Mouse (Mus musculus): Measurements from ENCODE around the gene Cdca5. TPM values are rescaled to one million over a fixed set of nuclear protein-coding genes. Genes with fewer than 3 reads are reported as not detected.
"Not testable (repeated sequence)": the region's sequence is repeated elsewhere in the genome, so short reads cannot be mapped to it uniquely, and the experiment has no call there.

Cdca5 gene
- polyA plus RNA-seq, 2 experiments: 23.3 to 27.9 TPM

DNA sequence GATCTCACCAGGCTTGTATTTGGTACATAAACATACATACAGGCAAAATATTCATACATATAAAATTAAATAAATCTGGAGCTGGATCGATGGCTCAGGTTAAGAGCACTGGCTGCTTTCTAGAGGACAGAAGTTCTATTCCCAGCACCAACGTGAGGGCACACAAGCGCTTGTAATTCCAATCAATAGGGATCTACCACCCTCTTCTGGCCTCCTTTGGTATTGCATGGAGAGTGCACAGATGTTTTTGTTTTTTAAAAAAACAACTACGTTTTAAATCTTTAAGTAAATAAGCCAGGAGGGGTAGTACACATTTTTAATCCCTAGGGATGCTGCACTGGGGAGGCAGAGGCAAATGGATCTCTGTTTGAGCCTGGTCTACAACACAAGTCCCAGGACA is 41.5 kb downstream of the Cdca5 start:
- WGBS: 22% methylated on average over 4 of the region's 4 CpGs
- Histone ChIP-seq H3K27ac (replicated peaks; ENCODE audit: low read depth, low read length) (no peak overlapping the region), H3K4me3 (replicated peaks; ENCODE audit: low read length) (no peak overlapping the region), H3K4me1 (ENCODE audit: control insufficient read depth, insufficient read depth, low read length) (peaks cover 3% of the 10 kb centered on the region; the same call in 1 of the 2 replicates), H3K9me3 (ENCODE audit: control insufficient read depth, low read length) (no peaks in the 10 kb centered on the region), H3K4me2 (replicated peaks; ENCODE audit: low read depth, low read length, severe bottlenecking) (no peak overlapping the region), H3K36me3 (ENCODE audit: control insufficient read depth, insufficient read depth, low read length) (peaks cover 6% of the 10 kb centered on the region; the same call in 1 of the 2 replicates), H3K9ac (ENCODE audit: low read depth, low read length, severe bottlenecking) (no peak overlapping the region), H3K27me3 (ENCODE audit: control insufficient read depth, insufficient read depth, low read length) (no peaks in the 10 kb centered on the region)
- no peak for TF ChIP-seq POLR2A (IDR thresholded peaks at IDR 0.05; ENCODE audit: borderline replicate concordance, extremely low read depth, insufficient read depth, insufficient read length)
- DNase-seq (ENCODE audit: low spot score) (peak; percentile 52), ATAC-seq (ENCODE audit: low FRiP score, low read depth) (no peak)

DNA sequence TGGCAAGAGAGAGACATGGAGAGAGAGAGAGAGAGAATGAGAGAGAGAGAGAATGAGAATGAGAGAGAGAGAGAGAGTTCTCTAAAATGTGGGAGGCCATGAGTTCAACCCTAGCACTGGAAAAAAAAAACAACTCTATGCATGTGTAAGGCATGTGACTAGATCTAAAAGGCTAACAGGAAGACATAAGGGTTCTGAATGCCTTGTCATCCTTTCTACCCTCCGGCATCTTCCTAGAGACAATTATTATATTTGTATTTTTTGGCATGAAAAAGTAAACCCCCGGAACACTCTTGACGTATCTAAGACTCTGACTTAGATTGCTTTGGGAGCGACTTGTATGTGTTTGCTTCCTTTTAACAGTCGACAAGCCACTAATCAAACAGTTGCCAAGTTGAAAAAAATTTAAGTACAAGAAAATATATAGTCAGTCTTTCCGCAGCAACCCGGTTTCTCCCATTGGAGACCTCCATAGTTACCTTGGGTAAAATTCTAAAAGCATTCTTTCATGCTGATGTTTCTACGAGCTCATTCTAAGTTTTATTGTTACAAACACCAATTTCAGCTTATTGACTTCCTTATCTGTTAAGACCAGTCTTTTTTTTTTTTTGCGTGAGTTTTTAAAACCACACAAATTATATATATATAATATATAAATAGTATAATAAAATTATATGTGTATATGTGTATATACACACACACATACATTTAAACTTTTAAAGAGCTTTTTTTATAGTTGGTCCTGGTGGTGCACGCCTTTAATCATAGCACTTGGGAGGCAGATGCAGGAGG is 42.2 kb downstream of the Cdca5 start:
- peak overlapping the region; percentile 67 for H3K9ac ChIP-seq (ENCODE audit: low read depth, low read length, severe bottlenecking)
- no peak for TF ChIP-seq POLR2A (IDR thresholded peaks at IDR 0.05; ENCODE audit: borderline replicate concordance, extremely low read depth, insufficient read depth, insufficient read length)
- 66% methylated on average over 10 of the region's 10 CpGs for WGBS
- peaks cover 3% of the 10 kb centered on the region; the same call in 1 of the 2 replicates for H3K4me1 ChIP-seq (ENCODE audit: control insufficient read depth, insufficient read depth, low read length)
- no peaks in the 10 kb centered on the region for H3K9me3 ChIP-seq (ENCODE audit: control insufficient read depth, low read length)
- peak overlapping the region; percentile 52 for H3K4me2 ChIP-seq (replicated peaks; ENCODE audit: low read depth, low read length, severe bottlenecking)
- DNase-seq (ENCODE audit: low spot score): no peak
- H3K27me3 ChIP-seq (ENCODE audit: control insufficient read depth, insufficient read depth, low read length): no peaks in the 10 kb centered on the region
- H3K27ac ChIP-seq (replicated peaks; ENCODE audit: low read depth, low read length): peak overlapping the region; percentile 87; the same call in 1 of the 2 replicates
- ATAC-seq (ENCODE audit: low FRiP score, low read depth): no peak
- H3K36me3 ChIP-seq (ENCODE audit: control insufficient read depth, insufficient read depth, low read length): peaks cover 6% of the 10 kb centered on the region; the same call in 1 of the 2 replicates
- peak overlapping the region; percentile 55 for H3K4me3 ChIP-seq (replicated peaks; ENCODE audit: low read length)

DNA sequence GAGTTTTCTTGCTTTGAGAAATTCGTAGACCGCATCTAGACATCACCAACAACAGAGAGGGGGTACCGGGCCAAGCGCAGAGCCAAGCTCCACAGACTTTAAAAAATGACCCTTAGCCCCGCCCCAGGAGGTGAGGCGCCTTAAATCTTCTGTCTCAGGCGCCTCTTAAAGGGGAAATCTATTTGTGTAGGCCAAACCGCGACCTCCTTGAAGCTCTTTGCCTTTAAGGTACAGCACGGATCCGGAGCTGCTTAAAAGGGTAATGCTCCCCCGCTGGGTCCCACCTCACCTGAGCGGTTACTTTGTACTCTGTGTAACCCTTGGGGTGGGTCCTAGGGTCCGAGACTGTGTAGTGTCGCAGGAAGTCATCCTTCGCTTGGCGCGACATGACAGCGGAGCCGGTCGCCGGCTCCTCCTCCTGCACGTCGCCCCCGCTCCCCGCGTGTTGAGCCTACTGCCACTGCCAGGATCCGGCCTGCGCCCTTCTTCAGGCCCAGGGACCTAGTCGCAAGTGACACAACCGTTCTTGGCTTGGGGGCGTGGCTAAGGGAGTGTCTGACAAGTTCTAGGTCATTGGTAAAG is 43.1 kb downstream of the Cdca5 start, which contains the start of gene Snx15:
TSS of gene Snx15 (minus strand) at position 545 of the 582 bp plus-strand sequence.
- Histone ChIP-seq H3K27ac (replicated peaks; ENCODE audit: low read depth, low read length) (peak within 1 kb of the TSS; percentile 87), H3K27me3 (ENCODE audit: control insufficient read depth, insufficient read depth, low read length) (no peaks in the 10 kb centered on the region), H3K9ac (ENCODE audit: low read depth, low read length, severe bottlenecking) (peak within 1 kb of the TSS; percentile 67), H3K4me3 (replicated peaks; ENCODE audit: low read length) (peak within 1 kb of the TSS; percentile 55), H3K4me1 (ENCODE audit: control insufficient read depth, insufficient read depth, low read length) (peaks cover 3% of the 10 kb centered on the region; the same call in 1 of the 2 replicates), H3K4me2 (replicated peaks; ENCODE audit: low read depth, low read length, severe bottlenecking) (peak within 1 kb of the TSS; percentile 52), H3K9me3 (ENCODE audit: control insufficient read depth, low read length) (no peaks in the 10 kb centered on the region), H3K36me3 (ENCODE audit: control insufficient read depth, insufficient read depth, low read length) (peaks cover 6% of the 10 kb centered on the region; the same call in 1 of the 2 replicates)
- under 1% methylated on average over 32 of the region's 32 CpGs for WGBS
- 0 out of 2 replicates have a peak, but pooled peaks have one; percentile 45 for TF ChIP-seq POLR2A (IDR thresholded peaks at IDR 0.05; ENCODE audit: borderline replicate concordance, extremely low read depth, insufficient read depth, insufficient read length)
- DNase-seq (ENCODE audit: low spot score) (peak; percentile 94), ATAC-seq (ENCODE audit: low FRiP score, low read depth) (peak; percentile 92)

GRCm38 (mm10) chr19:6130414-6131128 is 45.8 kb downstream of the Cdca5 start:
- not testable (repeated sequence) for H3K4me2 ChIP-seq (replicated peaks; ENCODE audit: low read depth, low read length, severe bottlenecking); H3K27me3 ChIP-seq (ENCODE audit: control insufficient read depth, insufficient read depth, low read length)

More at GRCm38 (mm10) chr19:6130414-6131128, 45.8 kb downstream of the Cdca5 start:
- H3K36me3 ChIP-seq (ENCODE audit: control insufficient read depth, insufficient read depth, low read length): peaks cover 13% of the 10 kb centered on the region
- not testable (repeated sequence) for H3K4me3 ChIP-seq (replicated peaks; ENCODE audit: low read length); ATAC-seq (ENCODE audit: low FRiP score, low read depth); H3K9me3 ChIP-seq (ENCODE audit: control insufficient read depth, low read length); H3K4me1 ChIP-seq (ENCODE audit: control insufficient read depth, insufficient read depth, low read length); H3K27ac ChIP-seq (replicated peaks; ENCODE audit: low read depth, low read length); DNase-seq (ENCODE audit: low spot score); H3K9ac ChIP-seq (ENCODE audit: low read depth, low read length, severe bottlenecking)
- WGBS: 79% methylated on average over 7 of the region's 7 CpGs
